Mouse (Mus musculus): ENCODE data around the gene Heatr9.

DNA sequence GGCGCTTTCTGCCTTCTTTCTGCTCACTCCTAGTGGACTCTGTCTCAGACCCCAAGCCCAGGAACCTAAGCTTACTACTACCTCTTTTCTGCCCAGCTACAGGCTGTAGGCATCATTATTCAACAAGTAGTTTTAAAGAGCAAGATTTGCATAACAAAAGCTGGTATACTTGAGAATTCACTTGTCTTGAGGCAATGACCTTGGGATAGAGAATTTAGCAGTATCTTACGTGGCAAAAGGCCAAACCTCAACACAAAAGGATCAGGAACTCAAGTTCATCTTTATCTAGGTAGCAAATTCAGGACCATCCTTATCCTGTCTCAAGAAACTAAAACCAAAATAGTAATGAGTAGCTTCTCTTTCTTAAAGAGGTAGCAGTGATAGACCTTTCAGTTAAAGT is 26.4 kb downstream of the Heatr9 start:
- TF ChIP-seq CTCF (IDR thresholded peaks at IDR 0.05; ENCODE audit: control insufficient read depth, insufficient read depth, insufficient replicate concordance, low read depth, low read length) = no peak
- TF ChIP-seq POLR2A (IDR thresholded peaks at IDR 0.05; ENCODE audit: control insufficient read depth, low read depth, low read length) = no peak
